Mouse (Mus musculus) hindbrain, embryonic 13.5 days (tissue): Measurements from ENCODE around the gene Renbp. TPM values are rescaled to one million over a fixed set of nuclear protein-coding genes. Genes with fewer than 3 reads are reported as not detected.

Source experiments
- ATAC-seq: fragments of 200-750 bp; cut with Nextera tagmentation; 2 replicates; pipeline ENCODE4 v1.8.0; 2017; ENCODE audit warnings: moderate TSS enrichment; ENCODE audit not compliant: low FRiP score
- H3K27ac ChIP-seq: fragments of 300-500 bp; sonication (generic); 2 replicates; pipeline ENCODE4 v1.5.1; 2015; ENCODE audit warnings: inconsistent platforms, mild to moderate bottlenecking, moderate library complexity
- H3K27me3 ChIP-seq: fragments of 300-500 bp; sonication (generic); 2 replicates; pipeline ENCODE4 v1.6.1; 2015; ENCODE audit warnings: mild to moderate bottlenecking, inconsistent platforms
- H3K36me3 ChIP-seq: fragments of 300-500 bp; sonication (generic); 2 replicates; pipeline ENCODE4 v1.6.1; 2015; ENCODE audit warnings: mild to moderate bottlenecking, inconsistent platforms
- H3K4me1 ChIP-seq: fragments of 300-500 bp; sonication (generic); replicated peaks from 2 replicates; pipeline ENCODE4 v1.6.1; 2015; ENCODE audit warnings: inconsistent platforms
- H3K4me2 ChIP-seq: fragments of 300-500 bp; sonication (generic); 2 replicates; pipeline ENCODE4 v1.6.1; 2015; ENCODE audit warnings: inconsistent platforms, mild to moderate bottlenecking, moderate library complexity
- H3K4me3 ChIP-seq: fragments of 300-500 bp; sonication (generic); 2 replicates; pipeline ENCODE4 v1.5.1; 2015; ENCODE audit warnings: mild to moderate bottlenecking, inconsistent platforms
- H3K9ac ChIP-seq: fragments of 300-500 bp; sonication (generic); 2 replicates; pipeline ENCODE4 v1.6.1; 2015; ENCODE audit warnings: mild to moderate bottlenecking, inconsistent platforms
- H3K9me3 ChIP-seq: fragments of 300-500 bp; sonication (generic); 2 replicates; pipeline ENCODE4 v1.6.1; 2016; ENCODE audit warnings: inconsistent platforms
- WGBS: fragments of 180-500 bp; shearing (Covaris S2); methylation state at CpG from one replicate; pipeline ENCODE4 v1.1.7; 2015; 5-methylcytosine and 5-hydroxymethylcytosine counted together
- polyA plus RNA-seq: library from polyadenylated mRNA; unstranded; fragments of >200 nt; fragmentation: Nextera tagmentation; extraction: Ambion mirVana; gene quantifications from 2 replicates; pipeline ENCODE4 v1.2.1, GENCODE M21; 2015

Gene Renbp
- polyA plus RNA-seq, 1 experiment from 2014 or later: 12.7 TPM

DNA sequence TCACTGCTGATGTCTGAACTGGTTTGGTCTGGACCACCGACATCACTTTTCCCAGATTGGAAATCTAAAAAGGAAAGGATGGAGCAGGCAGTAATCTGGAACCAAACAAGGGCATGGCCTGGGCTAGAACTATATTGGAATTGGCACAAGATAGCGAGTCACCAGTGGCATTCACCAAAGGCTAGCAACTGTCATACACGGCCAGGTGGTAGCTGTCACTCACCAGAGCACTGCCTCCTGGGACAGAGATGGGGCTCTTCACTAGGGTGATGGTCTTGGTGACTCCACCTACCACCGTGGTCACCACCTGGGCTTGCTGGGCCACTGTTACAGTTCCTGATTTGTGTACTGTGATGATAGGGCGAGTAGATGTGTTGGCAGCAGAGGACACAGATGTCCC lies 22.0 kb upstream of the Renbp start:
- Histone ChIP-seq H3K4me2 (no peak overlapping the region), H3K4me1 (no peaks in the 10 kb centered on the region), H3K9me3 (no peaks in the 10 kb centered on the region), H3K36me3 (peaks cover 90% of the 10 kb centered on the region), H3K4me3 (no peak overlapping the region), H3K9ac (no peak overlapping the region), H3K27ac (no peak overlapping the region), H3K27me3 (no peaks in the 10 kb centered on the region)
- WGBS: 89% methylated on average over 5 of the region's 5 CpGs
- ATAC-seq: no peak

DNA sequence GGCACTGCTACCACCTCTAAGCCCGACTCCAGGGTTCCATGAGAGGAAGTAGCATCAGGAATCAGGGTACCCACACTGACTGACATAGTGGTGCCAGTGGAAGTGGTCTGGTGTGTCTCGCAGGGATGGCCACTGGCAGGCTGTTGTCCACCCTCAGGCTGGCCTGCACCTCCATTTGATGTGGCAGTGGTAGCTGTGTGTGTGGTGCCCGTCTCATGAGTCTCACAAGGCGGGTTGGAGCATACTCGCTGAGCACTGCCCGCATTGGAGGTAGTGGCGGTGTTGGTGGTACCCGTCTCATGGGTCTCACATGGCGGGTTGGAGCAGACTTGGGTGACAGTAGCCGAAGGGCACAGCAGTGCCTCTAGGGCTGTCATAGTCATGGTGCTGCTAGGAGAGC lies 18.7 kb upstream of the Renbp start:
- H3K4me1 ChIP-seq: no peaks in the 10 kb centered on the region
- H3K27ac ChIP-seq: no peak overlapping the region
- ATAC-seq: 0 out of 2 replicates have a peak, but pooled peaks have one; percentile 4
- no peak overlapping the region for H3K4me2 ChIP-seq
- H3K4me3 ChIP-seq: no peak overlapping the region
- no peaks in the 10 kb centered on the region for H3K9me3 ChIP-seq
- H3K9ac ChIP-seq: no peak overlapping the region
- 93% methylated on average over 10 of the region's 10 CpGs for WGBS
- peaks cover 94% of the 10 kb centered on the region for H3K36me3 ChIP-seq
- H3K27me3 ChIP-seq: no peaks in the 10 kb centered on the region

DNA sequence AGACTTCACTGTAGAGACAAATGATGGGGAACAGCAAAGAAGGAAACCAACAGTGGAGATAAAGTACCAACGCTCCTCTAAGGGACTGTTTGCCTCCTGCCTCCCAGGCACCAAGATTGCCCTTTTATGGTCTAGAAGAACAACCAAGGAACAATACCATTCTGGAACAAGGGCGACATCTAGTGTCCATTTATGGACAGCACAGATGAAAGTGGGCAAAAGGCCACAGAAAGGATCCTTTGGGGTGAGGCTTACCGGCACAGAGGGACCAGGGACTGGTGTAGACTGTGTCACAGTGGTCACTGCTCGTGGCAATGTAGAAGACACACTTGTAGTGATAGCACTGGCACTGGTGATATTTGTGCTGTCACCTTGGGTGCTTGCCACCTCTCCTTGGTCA lies 18.0 kb upstream of the Renbp start:
- no peaks in the 10 kb centered on the region for H3K4me1 ChIP-seq
- H3K27ac ChIP-seq: no peak overlapping the region
- WGBS: 29% methylated on average over 4 of the region's 4 CpGs
- H3K9me3 ChIP-seq: no peaks in the 10 kb centered on the region
- no peak overlapping the region for H3K9ac ChIP-seq
- ATAC-seq: peak; percentile 32; the same call in 1 of the 2 replicates
- no peak overlapping the region for H3K4me3 ChIP-seq
- no peaks in the 10 kb centered on the region for H3K27me3 ChIP-seq
- H3K4me2 ChIP-seq: no peak overlapping the region
- H3K36me3 ChIP-seq: peaks cover 95% of the 10 kb centered on the region

DNA sequence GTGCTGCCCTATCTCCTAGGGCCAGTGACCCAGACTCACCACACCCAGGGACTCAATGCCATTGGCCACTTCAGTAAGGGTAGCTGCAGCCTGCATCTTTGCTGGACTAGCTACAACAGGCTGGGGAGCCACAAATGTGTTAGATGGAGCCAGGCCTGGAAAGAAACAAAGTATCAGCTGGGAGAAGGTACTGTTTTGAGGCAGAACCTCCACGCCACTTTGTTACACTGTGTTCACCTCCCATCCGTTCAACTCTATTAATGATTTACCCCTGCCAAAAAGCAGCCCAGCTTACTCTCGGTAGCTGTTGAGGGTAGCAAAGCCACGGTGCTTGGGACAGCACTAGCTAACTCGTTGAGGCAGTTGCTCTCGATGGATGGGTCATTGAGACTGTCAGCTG lies 16.2 kb upstream of the Renbp start:
- WGBS: 76% methylated on average over 6 of the region's 6 CpGs
- peaks cover 87% of the 10 kb centered on the region for H3K36me3 ChIP-seq
- H3K4me1 ChIP-seq: no peaks in the 10 kb centered on the region
- H3K9me3 ChIP-seq: no peaks in the 10 kb centered on the region
- no peak for ATAC-seq
- H3K4me3 ChIP-seq: no peak overlapping the region
- no peak overlapping the region for H3K27ac ChIP-seq
- no peak overlapping the region for H3K4me2 ChIP-seq
- H3K9ac ChIP-seq: no peak overlapping the region
- H3K27me3 ChIP-seq: no peaks in the 10 kb centered on the region

DNA sequence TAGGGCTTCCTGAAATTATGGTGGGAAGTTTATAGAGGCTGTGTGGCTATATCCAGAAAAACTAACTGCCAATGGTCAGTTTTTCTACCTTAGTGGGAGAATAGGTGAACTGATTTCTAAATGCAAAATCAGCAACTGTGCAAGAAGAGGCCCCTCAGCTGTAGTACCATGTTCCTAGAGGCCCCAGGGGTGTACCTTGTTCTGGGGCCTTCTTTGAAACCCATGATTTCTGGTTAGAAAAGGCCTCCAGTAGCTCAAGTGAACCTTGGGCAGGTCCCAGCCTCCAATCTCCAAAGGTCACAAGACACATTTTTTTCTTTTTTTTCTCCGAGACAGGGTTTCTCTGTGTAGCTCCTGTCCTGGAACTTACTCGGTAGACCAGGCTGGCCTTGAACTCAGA lies 11.6 kb upstream of the Renbp start:
- Histone ChIP-seq H3K27ac (no peak overlapping the region), H3K9ac (no peak overlapping the region), H3K4me3 (no peak overlapping the region), H3K36me3 (peaks cover 53% of the 10 kb centered on the region), H3K27me3 (no peaks in the 10 kb centered on the region), H3K4me2 (no peak overlapping the region), H3K4me1 (no peaks in the 10 kb centered on the region), H3K9me3 (no peaks in the 10 kb centered on the region)
- no peak for ATAC-seq
- WGBS: 88% methylated on average over 2 of the region's 2 CpGs

DNA sequence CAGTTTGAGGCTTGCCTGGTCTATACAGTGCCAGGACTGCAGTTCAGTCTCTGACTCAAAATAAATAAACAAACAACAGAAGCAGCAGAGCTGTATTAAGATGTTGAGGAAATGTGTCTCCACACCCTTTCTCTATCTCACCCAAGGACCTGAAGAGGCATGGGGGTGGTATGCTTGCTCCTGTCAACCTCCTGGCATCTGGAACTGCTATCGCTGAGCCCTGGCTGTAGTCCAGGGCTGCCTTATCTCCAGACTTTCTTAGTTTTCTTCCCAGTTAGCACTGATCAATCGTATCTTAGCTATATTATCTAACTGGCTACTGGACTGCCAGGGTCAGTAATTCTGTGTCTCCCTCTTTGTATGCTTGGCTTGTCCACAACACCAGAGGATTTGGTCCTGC lies 11.2 kb upstream of the Renbp start:
- 90% methylated on average over 2 of the region's 2 CpGs for WGBS
- no peak for ATAC-seq
- Histone ChIP-seq H3K27me3 (no peaks in the 10 kb centered on the region), H3K36me3 (peaks cover 48% of the 10 kb centered on the region), H3K4me3 (no peak overlapping the region), H3K4me1 (no peaks in the 10 kb centered on the region), H3K4me2 (no peak overlapping the region), H3K9ac (no peak overlapping the region), H3K27ac (no peak overlapping the region), H3K9me3 (no peaks in the 10 kb centered on the region)

DNA sequence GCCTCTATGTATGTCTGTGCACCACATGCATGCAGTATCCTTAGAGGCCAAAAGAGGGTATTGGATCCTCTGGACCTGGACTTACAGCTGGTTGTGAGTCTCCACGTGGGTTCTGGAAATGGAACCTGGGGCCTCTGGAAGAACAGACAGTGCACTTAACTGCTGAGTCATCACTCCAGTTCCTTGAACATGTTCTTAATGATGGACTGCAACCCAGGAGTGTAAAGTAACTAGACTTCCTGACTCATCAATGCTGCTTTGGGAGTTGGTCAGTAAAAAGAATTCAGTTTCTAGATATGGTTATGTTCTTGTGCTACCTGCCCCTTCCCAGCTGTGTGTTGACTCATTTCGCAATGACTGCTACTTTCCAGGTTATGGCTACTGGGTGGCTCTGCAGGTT lies 1.2 kb upstream of the Renbp start:
- Histone ChIP-seq H3K9ac (no peak overlapping the region), H3K27me3 (no peaks in the 10 kb centered on the region), H3K4me3 (no peak overlapping the region), H3K4me2 (no peak overlapping the region), H3K9me3 (no peaks in the 10 kb centered on the region), H3K4me1 (no peaks in the 10 kb centered on the region), H3K36me3 (no peaks in the 10 kb centered on the region), H3K27ac (no peak overlapping the region)
- no peak for ATAC-seq
- 100% methylated on average over 2 of the region's 2 CpGs for WGBS

DNA sequence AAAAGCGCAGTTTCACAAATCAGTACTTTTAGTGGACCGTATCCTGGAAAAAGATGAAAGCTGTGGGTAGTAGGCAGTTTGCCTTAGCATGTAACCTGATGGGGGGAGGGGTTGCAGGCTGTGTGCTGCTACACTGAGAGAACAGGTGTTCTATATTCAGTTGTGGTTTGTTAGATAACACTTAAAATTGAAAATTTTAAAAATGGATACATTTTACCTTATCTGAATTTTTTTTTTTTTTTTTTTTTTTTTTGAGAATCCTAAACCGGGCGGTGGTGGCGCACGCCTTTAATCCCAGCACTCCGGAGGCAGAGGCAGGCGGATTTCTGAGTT lies 8.1 kb downstream of the Renbp start:
- H3K4me2 ChIP-seq: peak overlapping the region; percentile 63
- 68% methylated on average over 8 of the region's 8 CpGs for WGBS
- ATAC-seq: no peak

DNA sequence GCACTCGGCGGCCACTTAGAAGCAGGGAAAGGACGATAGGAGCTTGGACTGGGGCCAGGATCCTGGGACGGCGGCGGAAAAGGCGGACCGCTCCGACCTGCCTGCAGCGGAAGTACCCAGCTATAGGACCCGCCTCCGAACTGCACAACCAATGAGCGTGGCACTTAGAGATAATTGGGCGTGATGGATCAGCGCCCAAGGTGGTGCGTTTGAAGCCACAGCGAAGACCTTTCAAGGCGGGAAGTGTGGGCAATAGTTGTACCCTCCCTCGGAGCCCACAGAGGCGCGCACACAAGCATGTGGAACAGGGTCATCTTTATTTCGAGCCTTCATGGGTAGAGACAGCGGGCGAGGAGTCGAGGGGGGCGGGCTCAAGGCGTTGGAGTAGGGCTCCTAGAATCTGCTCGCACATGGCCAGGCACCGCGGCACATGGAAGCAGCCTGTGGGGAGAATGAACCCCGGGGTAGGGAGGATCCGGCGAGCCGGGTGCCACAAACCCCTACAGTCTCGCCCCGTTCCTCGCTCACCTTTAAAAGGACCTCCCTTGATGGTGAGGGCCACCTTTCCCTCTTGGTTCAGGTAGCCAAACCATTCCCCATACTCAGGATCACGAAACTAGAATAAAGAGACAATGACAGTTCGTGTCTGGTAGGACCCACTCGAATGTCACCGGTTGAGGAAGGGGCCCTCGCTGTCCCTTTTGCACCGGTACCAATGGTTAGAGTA lies 8.7 kb downstream of the Renbp start, which contains the start of the genes Arhgap4 and Naa10:
Gene Arhgap4 (minus strand): TSS at position 48 of the 727 bp plus-strand sequence.
Gene Naa10 (minus strand): TSS at position 122 of the 727 bp plus-strand sequence.
- peak; percentile 98 for ATAC-seq
- peak within 1 kb of the TSS; percentile 73 for H3K4me2 ChIP-seq
- 18% methylated on average over 43 of the region's 43 CpGs for WGBS
- no peaks in the 10 kb centered on the region for H3K9me3 ChIP-seq
- H3K36me3 ChIP-seq: peaks cover 30% of the 10 kb centered on the region
- H3K4me3 ChIP-seq: peak within 1 kb of the TSS; percentile 54
- H3K27ac ChIP-seq: peak within 1 kb of the TSS; percentile 82
- no peaks in the 10 kb centered on the region for H3K27me3 ChIP-seq
- peak within 1 kb of the TSS; percentile 79 for H3K9ac ChIP-seq
- H3K4me1 ChIP-seq: peaks cover 13% of the 10 kb centered on the region

More for the DNA sequence above, 8.1 kb downstream of the Renbp start:
- H3K9me3 ChIP-seq: no peaks in the 10 kb centered on the region
- no peaks in the 10 kb centered on the region for H3K27me3 ChIP-seq
- peak overlapping the region; percentile 54 for H3K4me3 ChIP-seq
- H3K9ac ChIP-seq: peak overlapping the region; percentile 61
- H3K27ac ChIP-seq: peak overlapping the region; percentile 82; the same call in 1 of the 2 replicates
- peaks cover 25% of the 10 kb centered on the region for H3K36me3 ChIP-seq
- peaks cover 13% of the 10 kb centered on the region for H3K4me1 ChIP-seq

DNA sequence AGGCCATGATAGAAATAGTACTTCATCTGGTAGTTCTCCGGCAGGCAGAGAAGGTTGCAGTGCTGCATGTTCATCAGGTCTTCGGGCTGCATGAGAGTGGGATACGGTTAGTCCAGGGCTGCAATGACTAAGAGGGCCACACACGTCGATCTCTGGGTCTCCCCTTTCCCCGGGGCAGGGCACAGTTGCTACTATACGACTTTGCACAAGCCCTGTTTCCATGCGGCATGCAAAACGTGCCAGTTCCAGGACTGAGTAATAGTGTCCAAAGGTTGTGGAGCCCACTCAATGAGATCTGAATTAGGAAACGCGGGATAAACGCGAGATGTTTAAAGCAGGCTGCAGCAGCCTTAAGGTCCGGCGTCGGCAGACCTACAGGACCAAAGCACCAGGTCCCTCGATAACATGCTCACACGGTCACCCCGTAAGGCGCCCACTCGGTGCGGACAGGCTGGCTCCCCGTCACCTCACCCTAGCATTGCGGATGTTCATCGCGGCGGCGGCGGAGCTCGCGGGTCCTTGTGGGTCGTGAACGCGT lies 9.3 kb downstream of the Renbp start:
- peaks cover 32% of the 10 kb centered on the region for H3K36me3 ChIP-seq

DNA sequence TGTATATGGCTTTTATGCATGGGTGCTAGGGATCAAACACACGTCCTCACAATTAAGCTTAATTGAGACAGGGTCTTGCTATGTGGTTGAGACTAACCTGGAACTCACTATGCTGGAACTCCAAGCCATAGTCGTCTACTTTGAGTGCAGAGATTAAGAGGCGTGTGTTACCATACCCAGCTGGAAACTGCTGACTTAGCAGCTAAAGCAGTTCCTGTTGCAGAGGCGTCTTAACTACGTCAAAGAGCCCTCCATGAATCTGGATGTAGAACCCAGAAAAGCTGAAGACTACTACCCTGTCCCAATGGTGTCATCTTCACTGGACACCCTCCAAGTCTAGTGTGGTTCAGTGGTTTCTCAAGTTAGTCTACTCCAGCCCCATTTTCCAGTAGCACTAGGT lies 12.0 kb downstream of the Renbp start:
- Histone ChIP-seq H3K9ac (no peak overlapping the region), H3K36me3 (peaks cover 32% of the 10 kb centered on the region), H3K27me3 (no peaks in the 10 kb centered on the region), H3K27ac (no peak overlapping the region), H3K4me2 (no peak overlapping the region), H3K4me3 (no peak overlapping the region), H3K9me3 (no peaks in the 10 kb centered on the region), H3K4me1 (peaks cover 17% of the 10 kb centered on the region)
- ATAC-seq: no peak
- WGBS: 90% methylated on average over 5 of the region's 5 CpGs

More for the DNA sequence above, 9.3 kb downstream of the Renbp start:
- ATAC-seq: peak; percentile 37
- Histone ChIP-seq H3K9me3 (no peaks in the 10 kb centered on the region), H3K9ac (peak overlapping the region; percentile 79), H3K4me3 (peak overlapping the region; percentile 54), H3K4me1 (peaks cover 13% of the 10 kb centered on the region), H3K27me3 (no peaks in the 10 kb centered on the region), H3K27ac (peak overlapping the region; percentile 78), H3K4me2 (peak overlapping the region; percentile 73)
- 13% methylated on average over 34 of the region's 34 CpGs for WGBS

DNA sequence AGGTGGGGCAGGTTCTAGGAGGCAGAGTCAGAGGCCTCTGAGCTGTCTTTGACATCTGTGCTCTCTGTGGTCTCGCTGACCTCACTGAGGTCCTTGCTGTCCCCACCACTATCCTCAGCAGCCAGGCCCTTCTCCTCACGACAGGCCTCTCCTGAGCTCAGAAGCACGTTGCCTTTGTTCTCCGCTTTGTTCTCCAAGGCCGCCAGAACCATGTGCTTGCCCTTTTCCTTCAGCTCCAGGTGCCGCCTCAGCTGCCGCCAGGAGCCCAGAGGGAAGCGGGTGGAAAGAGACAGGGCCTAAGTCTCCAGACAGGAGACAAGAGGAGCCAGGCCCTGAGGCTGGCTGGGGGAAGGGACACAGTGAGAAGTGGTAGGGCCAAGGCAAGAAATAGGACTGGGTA lies 13.7 kb downstream of the Renbp start:
- 86% methylated on average over 8 of the region's 8 CpGs for WGBS
- Histone ChIP-seq H3K4me2 (no peak overlapping the region), H3K36me3 (peaks cover 32% of the 10 kb centered on the region), H3K27ac (no peak overlapping the region), H3K9ac (no peak overlapping the region), H3K27me3 (no peaks in the 10 kb centered on the region), H3K4me1 (peaks cover 17% of the 10 kb centered on the region), H3K4me3 (no peak overlapping the region), H3K9me3 (no peaks in the 10 kb centered on the region)
- ATAC-seq: no peak
